Mouse (Mus musculus) bone marrow macrophage, adult 2 months (primary cell): Measurements from ENCODE around the gene Olfr329-ps. TPM values are rescaled to one million over a fixed set of nuclear protein-coding genes. Genes with fewer than 3 reads are reported as not detected.
"Not testable (repeated sequence)": the region's sequence is repeated elsewhere in the genome, so short reads cannot be mapped to it uniquely, and the experiment has no call there.

Experiments used
- H3K27ac ChIP-seq: 2 replicates; pipeline ENCODE4 v1.5.1; 2012; ENCODE audit warnings: low read depth, low read length; ENCODE audit not compliant: insufficient read depth
- H3K4me1 ChIP-seq: 2 replicates; pipeline ENCODE4 v1.6.1; 2012; ENCODE audit warnings: low read length; ENCODE audit not compliant: control insufficient read depth, insufficient read depth
- H3K4me3 ChIP-seq: 2 replicates; pipeline ENCODE4 v1.5.1; 2012; ENCODE audit warnings: mild to moderate bottlenecking, low read length, moderate library complexity; ENCODE audit not compliant: insufficient read depth
- CTCF ChIP-seq: IDR thresholded peaks from 2 replicates; pipeline ENCODE4 v1.5.1; 2012; ENCODE audit warnings: low read depth, mild to moderate bottlenecking, low read length, moderate library complexity
- POLR2A ChIP-seq: IDR thresholded peaks from 2 replicates; pipeline ENCODE4 v1.6.1; 2012; ENCODE audit warnings: mild to moderate bottlenecking, low read depth, low read length, borderline replicate concordance
- polyA plus RNA-seq: library from polyadenylated mRNA; stranded (reverse); fragments of >200 nt; gene quantifications from 2 replicates; pipeline ENCODE4 v1.2.4, GENCODE M21; 2012; ENCODE audit not compliant: missing spikeins, insufficient read depth, insufficient read length

Olfr329-ps gene
- not detected in 2 replicates for polyA plus RNA-seq

GRCm38 (mm10) chr11:58546322-58546721 is at the start of gene Olfr329-ps:
TSS of gene Olfr329-ps (minus strand) at chr11:58546422.
- no peak within 1 kb of the TSS for H3K4me3 ChIP-seq
- TF ChIP-seq POLR2A, result no peak
- TF ChIP-seq CTCF, result no peak
- H3K4me1 ChIP-seq, result no peaks in the 10 kb centered on the region
- no peak within 1 kb of the TSS for H3K27ac ChIP-seq

GRCm38 (mm10) chr11:58594814-58595213 is 48.6 kb upstream of the Olfr329-ps start, which contains the start of gene Olfr324:
TSS of gene Olfr324 (plus strand) at chr11:58595114.
- Histone ChIP-seq H3K4me1 (no peaks in the 10 kb centered on the region), H3K27ac (no peak within 1 kb of the TSS), H3K4me3 (no peak within 1 kb of the TSS)
- TF ChIP-seq CTCF, result no peak

- no peak overlapping the region for H3K27ac ChIP-seq
- TF ChIP-seq CTCF, result no peak
- TF ChIP-seq POLR2A, result no peak
Measured at GRCm38 (mm10) chr11:58588620-58589250, 42.5 kb upstream of the Olfr329-ps start.

GRCm38 (mm10) chr11:58587898-58588348 is 41.7 kb upstream of the Olfr329-ps start:
- Histone ChIP-seq H3K4me3 (no peak overlapping the region), H3K27ac (no peak overlapping the region), H3K4me1 (no peaks in the 10 kb centered on the region)
- TF ChIP-seq CTCF, result peak; percentile 49; the same call in 1 of the 2 replicates
- no peak for TF ChIP-seq POLR2A

More at GRCm38 (mm10) chr11:58588620-58589250, 42.5 kb upstream of the Olfr329-ps start:
- no peaks in the 10 kb centered on the region for H3K4me1 ChIP-seq
- H3K4me3 ChIP-seq, result no peak overlapping the region

- TF ChIP-seq POLR2A (no peak), CTCF (no peak)
- Histone ChIP-seq H3K4me3 (no peak overlapping the region), H3K27ac (no peak overlapping the region), H3K4me1 (no peaks in the 10 kb centered on the region)
Measured at GRCm38 (mm10) chr11:58578636-58579035, 32.4 kb upstream of the Olfr329-ps start.

GRCm38 (mm10) chr11:58577430-58577829 is 31.2 kb upstream of the Olfr329-ps start, which contains the start of gene Olfr325:
TSS of gene Olfr325 (plus strand) at chr11:58577730.
- H3K4me3 ChIP-seq, result no peak within 1 kb of the TSS
- TF ChIP-seq CTCF, result no peak
- no peak for TF ChIP-seq POLR2A
- no peak within 1 kb of the TSS for H3K27ac ChIP-seq
- H3K4me1 ChIP-seq, result no peaks in the 10 kb centered on the region

GRCm38 (mm10) chr11:58570405-58570804 is 24.2 kb upstream of the Olfr329-ps start, which contains the start of gene Olfr224:
TSS of gene Olfr224 (minus strand) at chr11:58570553.
- Histone ChIP-seq H3K4me3 (no peak within 1 kb of the TSS), H3K27ac (no peak within 1 kb of the TSS), H3K4me1 (no peaks in the 10 kb centered on the region)
- TF ChIP-seq CTCF (no peak), POLR2A (no peak)

- Histone ChIP-seq H3K4me3 (no peak within 1 kb of the TSS), H3K27ac (no peak within 1 kb of the TSS), H3K4me1 (no peaks in the 10 kb centered on the region)
- TF ChIP-seq CTCF (no peak), POLR2A (no peak)
Measured at GRCm38 (mm10) chr11:58555536-58555935, 9.3 kb upstream of the Olfr329-ps start, which contains the start of gene Olfr328. TSS of gene Olfr328 (minus strand) at chr11:58555636.

- not testable (repeated sequence) for H3K4me3 ChIP-seq, H3K27ac ChIP-seq, H3K4me1 ChIP-seq
Measured at GRCm38 (mm10) chr11:58534736-58535135, 11.5 kb downstream of the Olfr329-ps start, which contains the start of gene Olfr330. TSS of gene Olfr330 (minus strand) at chr11:58534836.

GRCm38 (mm10) chr11:58519756-58520155 is 26.5 kb downstream of the Olfr329-ps start:
- not testable (repeated sequence) for H3K27ac ChIP-seq, H3K4me1 ChIP-seq, H3K4me3 ChIP-seq

- H3K27ac ChIP-seq, H3K4me1 ChIP-seq, H3K4me3 ChIP-seq: not testable (repeated sequence)
Measured at GRCm38 (mm10) chr11:58518916-58519315, 27.3 kb downstream of the Olfr329-ps start.

- H3K4me1 ChIP-seq, H3K27ac ChIP-seq: not testable (repeated sequence)
Measured at GRCm38 (mm10) chr11:58509058-58509457, 37.2 kb downstream of the Olfr329-ps start.

GRCm38 (mm10) chr11:58502472-58502871 is 43.8 kb downstream of the Olfr329-ps start, which contains the start of gene Olfr331:
TSS of gene Olfr331 (minus strand) at chr11:58502572.
- H3K27ac ChIP-seq, H3K4me1 ChIP-seq, H3K4me3 ChIP-seq: not testable (repeated sequence)

More at GRCm38 (mm10) chr11:58509058-58509457, 37.2 kb downstream of the Olfr329-ps start:
- not testable (repeated sequence) for H3K4me3 ChIP-seq
